Mouse (Mus musculus): ENCODE results near the gene Ugt1a7c. TPM values are rescaled to one million over a fixed set of nuclear protein-coding genes. Genes with fewer than 3 reads are reported as not detected.

Ugt1a7c gene
- total RNA-seq, 2 experiments from 2014 or later, result 1.2 to 1.3 TPM

- DNase-seq, result no peak
Observed at GRCm38 (mm10) chr1:88261706-88262105, 166.8 kb downstream of the Ugt1a7c start.

- no peak for DNase-seq
Observed at GRCm38 (mm10) chr1:88262255-88262654, 167.4 kb downstream of the Ugt1a7c start.

- no peak for DNase-seq
Observed at GRCm38 (mm10) chr1:88262961-88263360, 168.1 kb downstream of the Ugt1a7c start.

GRCm38 (mm10) chr1:88263778-88264177 lies 168.9 kb downstream of the Ugt1a7c start:
- no peak for DNase-seq

- no peak for DNase-seq
Observed at GRCm38 (mm10) chr1:88264237-88264868, 169.5 kb downstream of the Ugt1a7c start.

- DNase-seq, result no peak
Observed at GRCm38 (mm10) chr1:88264869-88265240, 170.0 kb downstream of the Ugt1a7c start.

GRCm38 (mm10) chr1:88266123-88266522 lies 171.3 kb downstream of the Ugt1a7c start:
- DNase-seq, result no peak

GRCm38 (mm10) chr1:88267489-88267888 lies 172.6 kb downstream of the Ugt1a7c start:
- no peak for DNase-seq

GRCm38 (mm10) chr1:88268070-88268469 lies 173.2 kb downstream of the Ugt1a7c start:
- no peak for DNase-seq

Other genes starting within 250 kb of the Ugt1a7c start
- 10 to 100 TPM; 35.1 to 46.8 TPM for gene Dgkd, start 241.8 kb upstream of the Ugt1a7c start, total RNA-seq (2021)
- 10 to 100 TPM; 15.0 to 15.6 TPM for gene Usp40, start 86.5 kb upstream of the Ugt1a7c start, total RNA-seq (2021)
- not detected for gene Ugt1a10, start 39.7 kb upstream of the Ugt1a7c start, total RNA-seq (2021)
- not detected for gene Ugt1a9, start 24.3 kb upstream of the Ugt1a7c start, total RNA-seq (2021)
- gene Ugt1a8, start 7.2 kb upstream of the Ugt1a7c start, total RNA-seq (2021), result not detected
- gene Ugt1a6b, start 8.2 kb downstream of the Ugt1a7c start, total RNA-seq (2021), result 1 to 10 TPM in 1 of 2 experiments, under 1 TPM in 1; 0.72 to 1.3 TPM
- gene Ugt1a6a, start 39.7 kb downstream of the Ugt1a7c start, total RNA-seq (2021), result 1 to 10 TPM; 3.3 TPM
- gene Ugt1a5, start 71.0 kb downstream of the Ugt1a7c start, total RNA-seq (2021), result under 1 TPM in 1 of 2 experiments, not detected in 1; 0.59 TPM
- not detected for gene Ugt1a2, start 105.5 kb downstream of the Ugt1a7c start, total RNA-seq (2021)
- under 1 TPM in 1 of 2 experiments, not detected in 1; 0.28 TPM for gene Dnajb3, start 110.7 kb downstream of the Ugt1a7c start, total RNA-seq (2021)
- gene Ugt1a1, start 116.9 kb downstream of the Ugt1a7c start, total RNA-seq (2021), result under 1 TPM in 1 of 2 experiments, not detected in 1; 0.20 TPM
- gene Mroh2a, start 131.9 kb downstream of the Ugt1a7c start, total RNA-seq (2021), result not detected
- gene Hjurp, start 182.6 kb downstream of the Ugt1a7c start, total RNA-seq (2021), result 10 to 100 TPM; 10.6 to 11.0 TPM
- gene Trpm8, start 182.6 kb downstream of the Ugt1a7c start, total RNA-seq (2021), result not detected

All from heart, adult 18-20 months (tissue).